Mouse (Mus musculus): Measurements from ENCODE around the gene Igf1r. TPM values are rescaled to one million over a fixed set of nuclear protein-coding genes. Genes with fewer than 3 reads are reported as not detected.

The Igf1r gene
- polyA plus RNA-seq, 1 experiment: 3.1 TPM

DNA sequence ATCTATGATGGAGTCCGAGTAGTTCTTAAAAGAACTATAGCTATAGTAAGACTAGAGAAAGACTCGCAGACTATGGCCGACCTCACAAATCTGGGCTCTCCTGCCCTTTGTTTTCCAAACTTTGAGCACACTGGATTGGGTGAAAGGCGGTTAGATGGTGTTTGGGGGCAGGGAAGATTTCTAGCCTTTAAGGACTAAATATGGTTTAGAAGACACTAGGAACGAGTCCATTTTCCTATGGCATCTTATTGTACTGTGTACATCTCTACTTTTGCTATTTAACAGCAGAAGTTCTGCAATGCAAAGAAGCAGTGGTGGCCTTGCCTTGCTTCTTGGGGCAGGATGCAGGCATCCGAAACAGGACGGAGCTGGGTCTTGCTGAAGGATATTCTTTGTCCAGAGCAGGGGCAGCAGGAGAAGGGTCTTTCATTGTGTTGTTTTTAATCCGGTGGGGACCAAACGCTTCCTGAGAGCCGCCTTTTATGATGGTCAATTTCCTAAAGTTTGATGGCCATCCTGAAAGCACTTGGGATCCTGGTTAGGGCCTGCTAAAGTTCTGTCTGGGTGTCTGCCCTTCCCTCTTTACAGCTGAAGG lies 2.1 kb downstream of the Igf1r start:
- DNase-seq (ENCODE audit: low read depth, low spot score): no peak
- 55% methylated on average over 10 of the region's 10 CpGs for WGBS

DNA sequence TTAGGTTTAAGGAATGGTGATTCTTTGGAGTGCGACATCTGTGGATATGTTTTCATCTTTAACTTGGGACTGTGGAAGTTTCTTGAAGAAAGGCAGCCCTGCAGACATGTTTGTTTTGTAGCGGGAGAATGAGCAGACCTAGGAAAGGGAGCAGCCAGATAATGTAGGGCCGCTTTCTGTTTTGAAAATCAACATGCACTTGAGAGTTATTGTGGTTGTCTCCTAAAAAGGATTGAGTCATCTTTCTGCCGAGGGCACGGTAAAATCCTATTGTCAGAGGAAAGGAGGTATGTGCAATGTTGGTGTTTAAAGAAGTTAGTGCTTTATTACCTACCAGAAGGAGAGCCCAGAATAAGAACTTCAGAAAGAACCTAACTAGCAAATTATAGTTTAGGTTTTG lies 2.6 kb downstream of the Igf1r start:
- no peak for DNase-seq (ENCODE audit: low read depth, low spot score)
- WGBS: 31% methylated on average over 5 of the region's 5 CpGs

DNA sequence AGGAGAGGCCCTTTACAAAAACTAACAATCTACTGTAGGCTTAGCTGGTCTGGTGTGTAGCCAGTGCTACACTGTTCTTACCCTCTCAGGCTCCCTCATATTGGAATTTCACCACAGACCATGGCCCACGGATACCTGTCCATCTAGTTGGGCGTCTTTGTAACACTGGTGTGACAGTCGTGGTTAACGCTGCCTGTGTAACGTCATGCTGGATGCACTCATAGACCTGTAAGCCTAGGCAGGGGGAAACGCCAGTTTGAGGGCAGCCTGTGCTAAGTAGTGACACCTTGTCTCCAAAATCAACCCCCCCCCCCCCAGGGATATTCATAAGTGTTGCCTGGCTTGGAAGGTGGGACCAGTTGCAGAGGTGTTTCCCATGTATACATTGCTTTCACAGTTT lies 4.7 kb downstream of the Igf1r start:
- 87% methylated on average over 6 of the region's 6 CpGs for WGBS
- DNase-seq (ENCODE audit: low read depth, low spot score): no peak

DNA sequence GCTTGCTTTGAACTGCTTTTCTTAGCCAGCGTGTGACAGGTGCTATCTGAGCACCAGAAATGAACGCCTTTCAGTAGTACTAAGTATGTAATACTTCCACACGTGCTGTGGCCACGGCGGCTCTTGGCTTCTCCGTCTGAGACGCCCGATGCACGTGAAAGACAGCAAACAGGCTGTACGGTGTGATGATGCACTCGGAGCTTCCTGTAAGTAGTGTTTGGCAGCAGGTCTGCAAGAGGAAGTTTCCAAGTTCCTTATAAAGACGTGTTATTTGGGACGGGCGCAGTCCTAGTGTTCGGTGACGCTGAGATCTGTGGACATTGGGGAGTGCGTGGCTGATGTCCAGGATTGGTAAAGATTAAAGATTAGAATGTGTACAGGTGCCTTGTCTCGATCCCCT lies 5.4 kb downstream of the Igf1r start:
- DNase-seq (ENCODE audit: low read depth, low spot score): no peak
- 38% methylated on average over 18 of the region's 18 CpGs for WGBS

DNA sequence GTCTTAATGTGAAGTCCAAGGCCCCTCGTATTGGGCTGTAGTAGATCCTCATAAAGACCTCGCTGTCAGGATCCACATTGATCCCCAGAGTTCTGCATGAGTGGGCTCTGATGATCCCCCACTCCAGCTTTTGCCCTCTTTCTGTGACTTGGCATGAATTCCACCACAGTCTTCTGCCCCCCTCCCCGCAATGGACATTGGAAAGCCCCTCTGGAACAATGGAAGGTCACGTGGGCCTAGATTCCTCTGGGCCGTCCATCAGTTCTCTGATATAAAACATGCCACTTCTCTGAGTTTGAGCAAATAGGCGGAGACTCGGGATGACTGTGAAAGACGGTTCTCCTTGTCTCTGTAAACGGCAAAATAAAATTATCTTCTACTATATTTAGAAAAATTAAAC lies 8.1 kb downstream of the Igf1r start:
- DNase-seq (ENCODE audit: low read depth, low spot score): no peak
- WGBS: 77% methylated on average over 9 of the region's 9 CpGs

DNA sequence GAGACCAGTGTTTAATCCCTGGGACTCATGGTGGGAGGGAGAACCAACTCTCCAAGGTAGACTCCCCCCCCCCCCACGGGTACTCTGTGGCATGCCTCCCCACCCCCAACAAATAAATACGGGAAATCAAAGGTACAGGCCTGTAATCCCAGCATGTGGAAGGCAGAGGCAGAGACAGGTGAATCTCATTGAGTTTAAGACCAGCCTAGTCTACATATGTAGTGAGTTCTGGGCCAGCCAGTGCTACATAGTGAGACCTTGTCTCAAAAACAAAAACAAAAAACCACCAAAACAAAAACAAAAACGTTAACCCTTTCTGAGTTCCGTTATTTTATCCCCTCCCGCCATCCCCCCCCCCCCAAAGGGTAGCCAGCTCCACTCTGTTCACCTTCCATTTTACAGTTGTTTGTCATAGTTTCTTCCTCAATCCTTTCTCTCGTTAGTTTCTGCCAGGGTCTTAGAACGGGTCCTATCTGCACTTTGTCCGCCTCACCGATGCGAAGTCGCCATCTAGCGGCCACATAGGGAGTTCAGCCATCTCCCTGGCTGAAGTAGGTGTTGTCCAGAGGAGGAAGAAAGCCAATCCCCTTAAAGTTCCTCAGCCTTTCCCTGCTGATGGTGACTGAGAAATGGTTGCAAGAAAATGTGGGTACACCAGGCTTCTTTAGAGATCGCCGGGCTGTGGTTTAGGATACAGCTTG lies 9.1 kb downstream of the Igf1r start:
- WGBS: 12% methylated on average over 14 of the region's 14 CpGs
- DNase-seq (ENCODE audit: low read depth, low spot score): no peak

DNA sequence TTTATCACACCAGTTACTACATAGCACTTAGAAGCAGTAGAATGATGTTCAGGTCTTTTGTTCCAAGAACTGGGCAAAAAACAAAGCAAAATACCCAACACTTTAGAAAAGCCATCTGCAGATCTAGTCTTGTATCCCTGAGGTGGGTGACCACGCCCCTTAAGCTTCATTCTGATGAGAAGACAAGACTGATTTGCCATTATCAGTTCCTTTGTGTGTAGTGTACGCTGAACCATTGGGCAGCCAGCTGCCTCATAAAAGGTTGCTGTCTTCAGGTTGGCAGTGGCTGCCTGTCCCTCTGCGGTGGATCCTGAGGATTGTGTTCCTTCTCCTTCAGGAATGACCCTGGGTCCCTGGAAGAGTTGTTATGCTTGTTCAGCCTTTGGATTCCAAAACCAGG lies 11.1 kb downstream of the Igf1r start:
- WGBS: 80% methylated on average over 3 of the region's 3 CpGs

DNA sequence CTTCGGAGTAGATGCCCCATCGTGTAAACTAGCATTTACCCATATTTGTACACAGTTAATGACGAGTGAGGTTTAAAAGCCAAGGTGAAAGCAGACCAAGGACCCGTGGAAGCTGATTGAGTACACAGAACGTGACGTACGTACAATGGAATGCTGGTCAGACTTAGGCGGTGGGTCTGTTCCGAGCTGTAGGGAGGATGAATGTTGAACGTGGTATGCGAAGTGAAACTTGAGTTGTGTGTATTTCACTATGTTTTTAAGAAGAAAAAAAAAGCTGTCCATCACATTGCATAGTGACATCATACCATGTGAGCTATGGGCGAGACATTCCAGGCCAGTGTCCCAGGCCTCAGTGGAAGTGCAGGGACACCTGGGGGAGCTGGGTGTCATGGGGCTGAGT lies 15.8 kb downstream of the Igf1r start:
- no peak for DNase-seq (ENCODE audit: low read depth, low spot score)
- WGBS: 73% methylated on average over 12 of the region's 12 CpGs

More for the DNA sequence above, 11.1 kb downstream of the Igf1r start:
- no peak for DNase-seq (ENCODE audit: low read depth, low spot score)

DNA sequence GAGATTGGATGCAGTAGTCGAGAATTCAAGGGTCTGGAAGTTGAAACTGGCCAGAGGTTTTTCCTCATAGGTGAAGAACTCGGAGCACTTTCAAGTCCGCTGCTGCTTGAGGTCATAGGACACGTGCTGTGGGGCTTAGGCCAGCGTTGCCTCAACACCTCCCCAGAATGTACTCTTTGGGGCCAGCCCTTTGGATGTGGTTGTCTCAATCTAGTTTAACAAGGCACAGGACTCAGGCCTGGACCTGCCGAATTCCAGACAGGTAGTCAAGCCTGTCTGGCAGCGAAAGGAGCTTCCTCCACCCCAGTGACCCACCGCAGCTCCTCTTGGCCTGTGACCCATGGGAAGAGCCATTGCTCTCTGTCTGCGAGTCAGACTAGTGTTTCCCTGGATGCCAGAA lies 16.4 kb downstream of the Igf1r start:
- no peak for DNase-seq (ENCODE audit: low read depth, low spot score)
- 89% methylated on average over 9 of the region's 9 CpGs for WGBS

DNA sequence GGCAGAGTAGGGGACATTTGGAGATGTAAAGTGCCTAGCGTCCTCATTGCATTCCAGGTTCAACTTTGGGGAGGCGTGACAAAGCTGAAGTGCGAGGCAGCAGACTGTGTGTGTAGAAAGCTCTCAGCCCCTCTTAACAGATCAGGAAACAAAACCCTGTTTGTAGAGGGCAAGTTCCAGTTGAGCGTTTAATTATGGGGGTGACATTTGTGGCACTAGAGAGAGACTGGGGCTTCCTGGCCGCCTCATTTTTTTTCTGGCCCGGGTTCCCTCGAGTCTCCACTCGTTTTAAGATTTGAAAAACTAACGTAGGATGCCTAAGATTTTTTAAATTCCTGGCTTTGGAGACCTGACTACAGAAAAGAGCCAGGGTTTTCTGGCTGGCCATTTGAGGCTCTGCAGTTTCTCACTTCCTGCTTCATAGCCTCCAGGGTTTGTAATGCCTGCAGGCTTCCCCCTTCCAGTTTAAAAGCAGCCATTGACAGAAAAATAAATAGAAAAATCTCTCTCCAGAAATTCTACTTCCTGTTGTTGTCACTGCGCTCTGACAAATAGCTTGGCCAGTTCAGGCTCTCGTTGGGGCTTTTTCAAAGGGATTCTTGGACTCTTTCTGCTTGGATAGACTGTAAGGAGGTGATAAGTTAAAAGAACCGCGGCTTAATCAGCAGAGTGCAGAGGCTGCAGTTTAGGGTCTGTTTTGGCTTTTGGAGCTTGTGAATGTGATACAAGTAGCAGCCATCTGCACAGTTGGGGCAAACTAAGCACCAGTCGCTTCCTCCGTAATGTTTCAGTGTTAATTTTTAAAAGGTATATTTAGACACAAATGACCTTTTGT lies 20.8 kb downstream of the Igf1r start:
- 5% methylated on average over 15 of the region's 15 CpGs for WGBS
- no peak for DNase-seq (ENCODE audit: low read depth, low spot score)

DNA sequence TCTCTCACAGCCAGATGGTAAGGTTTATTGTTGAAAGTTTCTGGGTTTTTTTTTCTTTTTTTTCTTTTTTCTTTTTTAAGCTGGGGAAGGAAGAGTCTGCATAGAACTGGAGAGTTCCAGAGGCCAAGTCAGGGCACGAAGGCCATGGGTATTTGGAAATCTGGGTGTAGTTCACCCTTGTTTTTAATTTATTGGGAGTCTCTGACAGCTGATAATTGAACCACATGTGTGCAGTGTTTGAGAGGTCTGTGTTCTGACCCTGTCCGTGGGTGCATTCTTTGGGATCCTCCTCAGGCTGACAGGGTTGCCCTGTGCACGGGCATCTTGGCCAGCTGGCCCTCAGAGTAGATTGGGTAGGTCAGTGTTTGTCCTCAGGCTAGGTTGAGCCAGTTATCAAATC lies 29.3 kb downstream of the Igf1r start:
- no peak for DNase-seq (ENCODE audit: low read depth, low spot score)
- WGBS: 44% methylated on average over 3 of the region's 3 CpGs

DNA sequence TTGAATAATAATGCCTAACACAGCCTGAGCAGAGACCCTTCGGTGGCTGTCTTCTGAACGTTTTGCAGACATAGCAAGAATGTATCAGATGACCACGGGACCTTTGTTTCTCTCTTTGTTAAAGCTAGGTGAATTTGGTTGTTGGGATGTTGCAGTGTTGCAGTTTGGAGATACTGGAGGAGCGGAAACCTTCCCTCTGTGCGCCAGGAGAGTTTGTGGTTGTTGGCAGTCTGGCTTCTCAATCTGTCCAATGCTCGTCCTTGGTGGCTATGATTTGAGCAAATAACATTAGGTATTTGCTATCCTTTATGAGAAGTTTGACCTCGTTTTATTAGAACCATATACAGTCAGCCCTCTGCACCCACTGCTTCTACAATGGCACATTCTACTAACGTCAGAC lies 30.2 kb downstream of the Igf1r start:
- DNase-seq (ENCODE audit: low read depth, low spot score): no peak
- WGBS: 69% methylated on average over 8 of the region's 8 CpGs

DNA sequence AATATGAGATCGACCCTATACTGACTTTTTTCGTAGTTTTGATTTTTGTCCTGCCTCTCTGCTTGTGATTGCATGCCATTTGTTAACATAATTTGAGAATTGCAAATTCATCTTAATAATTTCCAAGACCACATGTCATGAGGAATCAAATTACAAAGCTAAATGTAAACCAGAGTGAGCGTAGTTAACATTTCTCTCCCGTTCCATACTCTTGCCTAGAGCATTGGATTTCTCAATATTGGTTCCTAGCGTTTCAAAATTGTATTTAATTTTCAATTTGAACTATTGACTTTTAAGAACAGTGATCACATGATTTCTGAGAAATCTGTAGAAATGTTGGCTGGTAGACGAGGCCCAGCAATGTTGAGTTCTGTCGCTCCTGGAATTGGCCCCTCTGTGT lies 30.8 kb downstream of the Igf1r start:
- DNase-seq (ENCODE audit: low read depth, low spot score): no peak
- 92% methylated on average over 7 of the region's 7 CpGs for WGBS

DNA sequence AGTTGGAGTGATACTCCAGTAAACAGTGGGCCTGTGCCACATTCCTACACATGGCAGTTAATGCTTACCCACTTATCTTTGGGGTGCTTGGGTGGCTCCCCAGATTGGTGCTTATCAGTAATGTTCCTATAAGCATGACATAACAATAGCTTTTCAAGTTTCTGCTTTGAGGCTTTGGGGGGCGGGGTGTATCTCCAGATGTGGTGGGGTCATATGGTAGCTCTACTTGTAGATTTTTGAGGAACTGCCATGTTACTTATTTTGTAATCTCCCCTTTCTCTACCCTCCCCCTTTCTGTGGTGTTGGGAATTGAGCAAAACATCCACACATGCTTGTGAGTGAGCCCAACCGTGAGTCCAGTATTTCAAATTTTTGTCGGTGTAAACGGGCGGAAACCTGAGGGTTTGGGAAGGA lies 32.4 kb downstream of the Igf1r start:
- DNase-seq (ENCODE audit: low read depth, low spot score): no peak
- 72% methylated on average over 5 of the region's 5 CpGs for WGBS

DNA sequence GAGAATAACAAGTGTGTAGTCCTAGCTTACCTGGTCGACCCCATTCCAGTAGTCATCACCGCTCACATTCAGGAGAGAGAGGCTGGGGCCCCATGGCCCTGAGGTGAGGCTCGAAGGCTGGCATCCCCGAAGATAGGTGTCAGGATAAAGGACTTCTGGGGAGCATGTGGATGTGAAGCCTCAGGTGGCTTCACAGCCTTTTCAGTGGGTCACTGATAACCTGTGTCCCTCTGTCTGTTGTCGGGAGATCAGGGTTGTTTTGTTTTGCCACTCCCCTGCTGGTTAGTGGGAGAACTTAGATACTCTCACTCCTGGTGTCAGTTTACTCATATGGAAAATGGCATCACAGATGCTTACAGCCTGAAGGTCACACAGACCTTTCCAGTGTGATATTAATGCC lies 32.9 kb downstream of the Igf1r start:
- 83% methylated on average over 5 of the region's 5 CpGs for WGBS
- DNase-seq (ENCODE audit: low read depth, low spot score): no peak

DNA sequence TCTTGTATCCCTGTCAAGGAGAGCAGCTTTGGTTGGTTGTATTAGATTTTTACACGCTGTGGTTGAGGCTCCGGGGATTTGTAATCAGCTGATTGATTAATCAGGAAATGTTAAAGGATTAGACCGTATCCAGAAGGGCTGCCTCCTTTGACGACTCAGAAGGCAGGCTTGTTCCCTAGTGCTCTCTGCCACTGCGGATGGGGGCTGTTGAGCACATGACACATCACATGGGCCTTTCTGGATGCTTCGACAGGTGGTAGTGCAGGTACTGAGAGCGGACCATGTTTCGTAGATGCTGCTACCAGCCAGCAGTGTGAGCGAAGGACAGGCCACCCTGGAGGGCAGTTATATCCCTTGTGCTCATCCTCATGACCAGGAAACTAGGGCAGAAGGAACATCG lies 33.6 kb downstream of the Igf1r start:
- no peak for DNase-seq (ENCODE audit: low read depth, low spot score)
- 88% methylated on average over 10 of the region's 10 CpGs for WGBS

DNA sequence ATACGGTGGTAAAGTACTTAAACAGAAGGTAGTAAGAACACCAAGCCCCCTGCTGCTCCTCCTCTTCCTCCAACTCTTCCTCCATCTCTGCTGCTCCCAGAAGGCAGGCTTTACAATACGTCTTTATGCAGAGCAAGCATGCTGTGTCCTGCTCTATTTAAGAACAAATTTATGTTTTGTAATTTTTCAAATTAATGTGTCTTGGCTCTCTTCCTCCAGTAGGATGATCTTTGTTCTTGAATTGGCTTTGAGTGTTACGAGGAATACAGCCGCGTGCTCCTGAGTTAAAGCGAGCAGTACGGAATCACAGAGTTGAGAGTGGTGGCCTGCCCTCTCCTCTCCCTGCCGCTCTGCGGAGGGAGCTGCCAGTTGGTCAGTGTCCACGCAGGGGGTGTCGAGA lies 34.2 kb downstream of the Igf1r start:
- DNase-seq (ENCODE audit: low read depth, low spot score): no peak
- 80% methylated on average over 11 of the region's 11 CpGs for WGBS

DNA sequence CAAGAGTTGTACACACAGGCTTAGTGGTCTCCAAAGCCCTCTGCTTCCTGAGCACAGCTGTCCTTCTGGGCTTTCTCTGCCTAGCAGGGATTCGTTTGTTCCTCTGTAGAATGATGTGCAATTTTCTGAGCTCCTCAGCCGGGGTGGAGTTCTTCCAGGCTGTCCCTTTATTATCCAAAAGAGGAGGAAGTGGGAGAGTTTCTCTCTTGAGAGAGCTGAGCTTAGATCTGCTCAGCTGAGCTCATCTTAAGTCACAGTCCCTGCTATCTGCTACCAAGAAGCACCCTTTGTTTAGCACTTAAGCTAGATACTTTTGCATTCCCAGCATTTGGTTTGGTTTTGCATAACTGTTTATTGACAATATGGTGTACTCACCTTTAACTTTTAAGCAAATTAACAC lies 36.7 kb downstream of the Igf1r start:
- DNase-seq (ENCODE audit: low read depth, low spot score): no peak
- 32% methylated on average over 2 of the region's 2 CpGs for WGBS

DNA sequence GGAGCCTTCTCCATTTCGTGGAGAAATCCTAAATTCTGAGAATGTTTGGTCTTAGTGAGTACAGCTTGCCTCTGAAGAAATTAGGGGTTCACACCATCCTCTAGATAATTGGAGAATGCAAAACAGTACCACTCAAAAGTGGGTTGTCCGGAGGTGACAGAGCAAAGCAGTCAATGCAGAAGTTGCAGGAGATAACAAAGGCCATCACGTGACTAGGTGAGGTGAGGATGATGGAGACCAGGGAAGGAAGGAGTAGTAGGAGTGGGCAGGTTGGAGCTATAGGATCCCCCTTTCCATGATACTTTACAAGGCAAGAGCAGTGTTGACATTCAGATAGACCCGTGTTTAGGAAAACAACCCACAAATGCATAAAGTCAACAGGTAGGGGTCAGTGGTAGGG lies 41.0 kb downstream of the Igf1r start:
- 82% methylated on average over 4 of the region's 4 CpGs for WGBS
- DNase-seq (ENCODE audit: low read depth, low spot score): no peak

DNA sequence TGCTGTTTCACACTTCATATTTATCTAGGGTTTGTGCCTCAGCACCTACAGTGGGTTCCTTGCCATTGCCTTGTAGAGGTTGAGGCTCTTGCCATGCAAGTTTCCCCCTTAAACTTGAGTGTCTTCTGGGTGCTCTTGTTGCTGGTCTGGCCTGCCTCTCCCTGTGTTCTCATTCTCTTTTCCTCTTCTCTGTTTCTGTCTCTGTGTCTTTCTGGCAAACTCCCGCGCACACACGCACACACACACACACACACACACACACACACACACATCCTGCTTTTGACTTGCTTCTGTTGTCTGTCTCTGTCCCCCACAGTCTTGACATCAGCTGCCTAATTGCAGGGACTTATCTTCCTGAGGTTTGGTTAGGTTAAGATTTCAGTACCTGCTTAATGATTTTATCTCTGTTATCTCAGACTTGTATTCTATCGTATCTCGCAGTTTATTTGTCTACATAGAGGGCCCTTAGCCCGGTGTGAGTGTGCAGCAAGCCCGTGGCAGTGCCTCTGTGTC lies 41.8 kb downstream of the Igf1r start:
- DNase-seq (ENCODE audit: low read depth, low spot score): no peak
- WGBS: 74% methylated on average over 7 of the region's 7 CpGs

DNA sequence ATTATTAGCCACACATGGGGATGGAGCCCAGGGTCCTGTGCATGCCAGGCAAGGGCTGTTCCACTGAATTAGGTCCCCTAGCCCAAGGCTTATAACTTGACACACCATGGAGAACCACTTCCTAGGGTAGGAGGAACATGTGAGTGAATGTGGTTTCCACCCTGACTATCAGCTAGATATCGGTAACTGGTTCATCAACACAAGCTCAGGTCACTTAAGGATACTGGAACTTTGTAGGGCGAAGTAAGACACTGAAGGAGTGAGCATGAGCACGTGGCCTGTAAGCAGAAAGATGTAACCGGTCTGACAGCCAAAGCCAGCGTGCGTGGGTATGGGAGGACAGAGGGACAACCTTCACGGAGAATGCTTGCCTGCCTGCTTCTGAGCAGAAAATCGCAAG lies 42.6 kb downstream of the Igf1r start:
- WGBS: 74% methylated on average over 8 of the region's 8 CpGs
- no peak for DNase-seq (ENCODE audit: low read depth, low spot score)
